Mouse (Mus musculus) brain, embryonic 14.5 days (tissue): ENCODE results near the gene Trpv6. TPM values are rescaled to one million over a fixed set of nuclear protein-coding genes. Genes with fewer than 3 reads are reported as not detected.
A peak's percentile ranks its signal among the peaks of the same experiment; 100 is the strongest.

Experiments
- DNase-seq: peaks from one replicate; pipeline ENCODE4 v3.0.0-alpha.2; 2011; ENCODE audit warnings: low read depth
- CTCF ChIP-seq: fragments of 200-500 bp; IDR thresholded peaks from 2 replicates; pipeline ENCODE4 v1.5.1; 2012; ENCODE audit warnings: inconsistent platforms, mild to moderate bottlenecking, moderate library complexity, borderline replicate concordance; ENCODE audit not compliant: insufficient read depth, insufficient read length; ENCODE audit errors: extremely low read depth
- POLR2A ChIP-seq: fragments of 200-500 bp; IDR thresholded peaks from 2 replicates; pipeline ENCODE4 v1.6.1; 2012; ENCODE audit warnings: mild to moderate bottlenecking, inconsistent platforms, borderline replicate concordance; ENCODE audit not compliant: poor library complexity, insufficient read depth, insufficient read length, severe bottlenecking; ENCODE audit errors: extremely low read depth
- polyA plus RNA-seq: library from polyadenylated mRNA; depleted of rRNA; stranded (reverse); fragments of >200 nt; gene quantifications from 2 replicates; pipeline ENCODE4 v1.2.3, GENCODE M21; 2012; rRNA removed

The Trpv6 gene
- 0.04 and 0.06 TPM in 2 replicates for polyA plus RNA-seq

DNA sequence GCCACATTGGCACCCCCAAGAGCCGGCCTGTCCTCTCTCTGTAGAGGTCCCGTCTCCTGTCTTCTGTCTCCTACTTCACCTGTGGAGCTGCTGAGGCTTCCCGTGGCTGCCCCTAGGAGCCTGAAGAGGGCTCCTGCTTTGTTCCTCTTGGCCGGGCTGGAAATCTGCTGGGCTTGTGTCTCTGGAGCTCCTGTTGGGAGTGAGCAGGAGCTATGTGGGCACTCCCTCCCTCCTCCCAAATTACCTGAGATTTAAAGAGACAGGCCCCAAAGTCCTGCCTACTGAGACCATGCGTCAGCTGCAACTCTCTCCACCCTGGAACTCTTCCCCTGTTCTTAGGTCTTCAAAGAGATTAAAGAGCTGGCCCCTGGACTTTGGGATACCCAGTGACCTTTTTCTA, at the start of gene Trpv6:
Gene Trpv6, minus strand, starts transcription at position 228 of the 400 bp plus-strand sequence.
- DNase-seq = no peak
- no peak for TF ChIP-seq POLR2A
- no peak for TF ChIP-seq CTCF

DNA sequence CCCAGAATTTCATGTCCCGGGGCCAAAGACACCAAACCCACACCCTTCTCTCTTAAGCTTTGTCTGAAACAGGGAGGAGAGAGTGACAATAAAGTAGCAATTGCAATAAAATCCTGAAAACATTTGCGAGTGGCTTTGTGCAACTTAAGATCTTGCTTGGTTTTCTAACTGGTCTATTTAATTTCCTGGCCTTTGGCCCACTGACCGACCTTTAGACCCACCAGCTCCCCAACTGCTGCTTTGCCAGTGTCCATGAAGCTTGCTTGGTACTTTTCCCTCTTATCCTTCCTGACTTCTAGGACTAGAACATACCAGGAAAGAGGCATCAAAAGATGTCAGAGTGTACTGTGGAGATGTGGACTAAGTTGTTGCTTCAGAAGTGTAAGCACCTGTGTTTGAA, 49.4 kb upstream of the Trpv6 start:
- no peak for TF ChIP-seq POLR2A
- TF ChIP-seq CTCF = no peak
- no peak for DNase-seq

DNA sequence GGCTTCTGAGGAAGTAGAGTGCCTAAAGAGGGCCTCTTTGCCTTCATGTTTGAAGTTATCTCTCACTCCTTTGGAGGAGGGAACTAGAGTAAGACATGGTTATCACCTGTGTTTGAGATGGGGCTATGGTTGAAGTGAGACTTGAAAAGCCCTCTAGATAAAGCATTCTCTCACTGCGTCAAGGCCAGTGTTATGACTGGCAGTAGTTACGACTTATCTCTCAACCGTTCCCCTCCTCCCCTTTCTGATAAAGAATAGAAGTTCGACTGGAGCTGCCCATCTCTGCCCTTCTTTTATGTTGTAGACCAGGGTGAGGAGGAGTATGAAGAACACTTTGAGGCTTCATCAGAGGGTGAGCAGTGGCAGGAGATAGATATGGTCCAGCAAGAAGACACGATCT, 48.7 kb upstream of the Trpv6 start:
- DNase-seq = no peak
- TF ChIP-seq POLR2A (no peak), CTCF (no peak)

GRCm38 (mm10) chr6:41684131-41684530, 47.9 kb upstream of the Trpv6 start, which contains the start of gene Llcfc1:
Gene Llcfc1 (plus strand): TSS chr6:41684431.
- no peak for DNase-seq
- TF ChIP-seq CTCF (no peak), POLR2A (no peak)

DNA sequence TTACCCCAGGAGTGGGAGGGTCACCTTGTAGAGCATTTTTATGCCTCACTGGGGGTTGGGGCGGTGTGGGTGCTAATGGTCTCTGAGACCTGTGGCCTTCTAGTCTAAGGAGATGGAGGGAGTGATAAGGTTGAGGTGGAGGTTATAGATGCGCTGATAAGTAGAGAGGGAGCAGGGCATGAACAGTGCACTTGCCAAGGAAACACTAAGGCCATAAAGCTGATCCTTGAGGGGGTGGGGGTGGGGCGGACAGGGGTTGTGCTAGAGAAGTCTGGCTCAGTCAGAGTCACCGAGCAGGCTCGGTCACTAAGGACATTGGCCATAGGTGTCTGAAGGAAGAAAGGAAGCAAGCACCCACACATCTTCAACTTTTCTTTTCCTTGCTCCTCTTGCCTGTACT, 45.5 kb upstream of the Trpv6 start:
- TF ChIP-seq POLR2A (no peak), CTCF (no peak)
- no peak for DNase-seq

- DNase-seq = no peak
- TF ChIP-seq POLR2A = no peak
- TF ChIP-seq CTCF = no peak
Observed at GRCm38 (mm10) chr6:41680669-41681068, 44.5 kb upstream of the Trpv6 start, which contains the start of gene Trpv5. Gene Trpv5 (minus strand): TSS chr6:41680769.

DNA sequence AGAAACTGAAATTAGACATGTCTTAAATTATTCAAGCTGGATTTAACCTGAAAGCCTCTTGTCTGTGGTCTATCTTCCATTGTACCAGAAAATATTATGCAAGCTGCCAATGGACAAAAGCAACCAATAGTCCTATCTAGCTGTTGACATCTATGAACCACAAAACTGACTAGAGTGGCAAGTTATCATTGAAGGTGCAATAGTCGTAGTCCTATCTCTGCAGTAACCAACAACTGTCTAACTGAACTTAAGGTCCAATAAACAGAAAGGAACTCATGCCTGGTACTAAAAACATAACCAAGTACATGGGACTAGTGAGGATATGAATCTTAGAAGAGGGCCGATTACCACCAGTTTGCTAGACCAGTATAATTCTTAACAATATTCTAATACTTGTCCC, 40.3 kb upstream of the Trpv6 start:
- TF ChIP-seq POLR2A (no peak), CTCF (no peak)
- DNase-seq = no peak

- peak; percentile 8 for DNase-seq
- TF ChIP-seq POLR2A = no peak
- TF ChIP-seq CTCF = peak; percentile 25; the same call in 1 of the 2 replicates
Observed at GRCm38 (mm10) chr6:41662320-41662719, 26.1 kb upstream of the Trpv6 start.

GRCm38 (mm10) chr6:41658487-41658886, 22.3 kb upstream of the Trpv6 start:
- DNase-seq = no peak
- TF ChIP-seq CTCF = no peak
- TF ChIP-seq POLR2A = no peak

- no peak for DNase-seq
- TF ChIP-seq CTCF (no peak), POLR2A (no peak)
Observed at GRCm38 (mm10) chr6:41654648-41655047, 18.4 kb upstream of the Trpv6 start.

- TF ChIP-seq POLR2A = no peak
- TF ChIP-seq CTCF = no peak
- DNase-seq = no peak
Observed at GRCm38 (mm10) chr6:41653173-41653572, 17.0 kb upstream of the Trpv6 start.

- TF ChIP-seq POLR2A = no peak
- TF ChIP-seq CTCF = no peak
- DNase-seq = no peak
Observed at GRCm38 (mm10) chr6:41646672-41647071, 10.5 kb upstream of the Trpv6 start.
